Mouse (Mus musculus) liver, embryonic 15.5 days (tissue): ENCODE results near the gene Prdm13. TPM values are rescaled to one million over a fixed set of nuclear protein-coding genes. Genes with fewer than 3 reads are reported as not detected.

ENCODE experiments used
- ATAC-seq: fragments of 200-750 bp; cut with Nextera tagmentation; 2 replicates; pipeline ENCODE4 v1.8.0; 2017; ENCODE audit warnings: moderate number of reproducible peaks, mild to moderate bottlenecking, moderate library complexity; ENCODE audit not compliant: insufficient read depth
- H3K27ac ChIP-seq: fragments of 300-500 bp; sonication (generic); replicated peaks from 2 replicates; pipeline ENCODE4 v1.5.1; 2015; ENCODE audit warnings: mild to moderate bottlenecking, inconsistent platforms
- H3K27me3 ChIP-seq: fragments of 300-500 bp; sonication (generic); 2 replicates; pipeline ENCODE4 v1.6.1; 2015; ENCODE audit warnings: mild to moderate bottlenecking, inconsistent platforms
- H3K36me3 ChIP-seq: fragments of 300-500 bp; sonication (generic); replicated peaks from 2 replicates; pipeline ENCODE4 v1.6.1; 2015; ENCODE audit warnings: moderate library complexity, mild to moderate bottlenecking, inconsistent platforms
- H3K4me1 ChIP-seq: fragments of 300-500 bp; sonication (generic); replicated peaks from 2 replicates; pipeline ENCODE4 v1.6.1; 2015; ENCODE audit warnings: inconsistent platforms
- H3K4me2 ChIP-seq: fragments of 300-500 bp; sonication (generic); 2 replicates; pipeline ENCODE4 v1.6.1; 2015; ENCODE audit warnings: moderate library complexity, mild to moderate bottlenecking, inconsistent platforms
- H3K4me3 ChIP-seq: fragments of 300-500 bp; sonication (generic); replicated peaks from 2 replicates; pipeline ENCODE4 v1.5.1; 2015; ENCODE audit warnings: mild to moderate bottlenecking, inconsistent platforms
- H3K9ac ChIP-seq: fragments of 300-500 bp; sonication (generic); 2 replicates; pipeline ENCODE4 v1.6.1; 2015; ENCODE audit warnings: moderate library complexity, mild to moderate bottlenecking, inconsistent platforms
- H3K9me3 ChIP-seq: fragments of 300-500 bp; sonication (generic); replicated peaks from 2 replicates; pipeline ENCODE4 v1.6.1; 2016; ENCODE audit warnings: inconsistent platforms
- WGBS: fragments of 180-500 bp; shearing (Covaris S2); methylation state at CpG from one replicate; pipeline ENCODE4 v1.1.7; 2015; ENCODE audit warnings: mixed read lengths; ENCODE audit not compliant: insufficient replicate concordance; 5-methylcytosine and 5-hydroxymethylcytosine counted together
- polyA plus RNA-seq: library from polyadenylated mRNA; unstranded; fragments of >200 nt; fragmentation: Nextera tagmentation; extraction: Ambion mirVana; gene quantifications from 2 replicates; pipeline ENCODE4 v1.2.1, GENCODE M21; 2015

Prdm13 gene
- not detected in 2 replicates for polyA plus RNA-seq

- H3K4me2 ChIP-seq, result no peak within 1 kb of the TSS
- no peak within 1 kb of the TSS for H3K4me3 ChIP-seq
- peaks cover 100% of the 10 kb centered on the region for H3K27me3 ChIP-seq
- ATAC-seq, result no peak
- H3K9me3 ChIP-seq, result no peaks in the 10 kb centered on the region
- no peaks in the 10 kb centered on the region for H3K36me3 ChIP-seq
- 2% methylated on average over 38 of the region's 38 CpGs for WGBS
- H3K9ac ChIP-seq, result no peak within 1 kb of the TSS
- H3K4me1 ChIP-seq, result peaks cover 8% of the 10 kb centered on the region; the same call in 1 of the 2 replicates
- no peak within 1 kb of the TSS for H3K27ac ChIP-seq
These were observed at the start of gene Prdm13 for GRCm38 (mm10) chr4:21685595-21686091. Prdm13 (minus strand) TSS chr4:21685963.

GRCm38 (mm10) chr4:21727615-21728165 is 41.9 kb upstream of the Prdm13 start, which contains the start of gene Ccnc:
Ccnc (plus strand) TSS chr4:21727701.
- Histone ChIP-seq H3K9me3 (no peaks in the 10 kb centered on the region), H3K27me3 (no peaks in the 10 kb centered on the region), H3K9ac (peak within 1 kb of the TSS; percentile 84), H3K27ac (peak within 1 kb of the TSS; percentile 86), H3K4me2 (peak within 1 kb of the TSS; percentile 85), H3K4me1 (peaks cover 10% of the 10 kb centered on the region), H3K36me3 (peaks cover 5% of the 10 kb centered on the region; the same call in 1 of the 2 replicates), H3K4me3 (peak within 1 kb of the TSS; percentile 92)
- peak; percentile 99 for ATAC-seq
- WGBS, result under 1% methylated on average over 37 of the region's 37 CpGs

GRCm38 (mm10) chr4:21726912-21727614 is 41.3 kb upstream of the Prdm13 start:
- H3K27me3 ChIP-seq, result no peaks in the 10 kb centered on the region
- no peaks in the 10 kb centered on the region for H3K9me3 ChIP-seq
- peak overlapping the region; percentile 84 for H3K9ac ChIP-seq
- 0 out of 2 replicates have a peak, but pooled peaks cover 4% of the 10 kb centered on the region for H3K36me3 ChIP-seq
- under 1% methylated on average over 22 of the region's 22 CpGs for WGBS
- H3K4me1 ChIP-seq, result peaks cover 10% of the 10 kb centered on the region
- H3K4me2 ChIP-seq, result peak overlapping the region; percentile 85
- peak overlapping the region; percentile 92 for H3K4me3 ChIP-seq
- peak overlapping the region; percentile 86 for H3K27ac ChIP-seq
- peak; percentile 49 for ATAC-seq

DNA sequence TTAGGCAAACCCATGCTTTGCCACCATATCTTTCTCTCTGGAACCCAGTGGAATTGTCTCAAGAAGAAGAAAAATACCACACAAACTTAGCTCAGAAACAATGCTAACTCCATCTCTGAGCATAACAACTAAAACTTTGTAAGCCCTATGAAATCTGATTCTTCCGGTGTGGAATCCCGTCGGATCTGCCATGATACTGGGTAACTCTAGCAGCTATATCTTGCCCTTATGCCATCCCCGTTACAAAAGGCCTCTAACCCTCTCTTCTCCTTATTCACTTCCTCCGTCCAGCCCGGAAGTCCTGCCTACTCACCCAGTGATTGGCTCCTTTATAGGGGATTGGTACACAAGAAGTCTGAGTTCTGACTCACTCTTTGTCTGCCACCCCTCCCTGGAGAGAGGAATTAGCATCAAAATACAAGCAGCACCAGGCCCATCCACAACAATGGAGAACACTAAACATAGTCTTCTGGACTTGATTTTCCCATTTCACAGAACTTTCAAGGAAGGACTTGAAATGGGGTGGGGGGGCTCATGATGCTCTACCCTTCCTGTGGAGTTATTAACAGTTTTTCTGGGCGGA is 37.1 kb upstream of the Prdm13 start:
- WGBS, result 49% methylated on average over 7 of the region's 7 CpGs
- H3K4me1 ChIP-seq, result no peaks in the 10 kb centered on the region
- H3K27me3 ChIP-seq, result peaks cover 4% of the 10 kb centered on the region; the same call in 1 of the 2 replicates
- no peaks in the 10 kb centered on the region for H3K9me3 ChIP-seq
- no peak overlapping the region for H3K9ac ChIP-seq
- H3K27ac ChIP-seq, result no peak overlapping the region
- no peak overlapping the region for H3K4me3 ChIP-seq
- H3K36me3 ChIP-seq, result no peaks in the 10 kb centered on the region
- no peak for ATAC-seq
- no peak overlapping the region for H3K4me2 ChIP-seq

DNA sequence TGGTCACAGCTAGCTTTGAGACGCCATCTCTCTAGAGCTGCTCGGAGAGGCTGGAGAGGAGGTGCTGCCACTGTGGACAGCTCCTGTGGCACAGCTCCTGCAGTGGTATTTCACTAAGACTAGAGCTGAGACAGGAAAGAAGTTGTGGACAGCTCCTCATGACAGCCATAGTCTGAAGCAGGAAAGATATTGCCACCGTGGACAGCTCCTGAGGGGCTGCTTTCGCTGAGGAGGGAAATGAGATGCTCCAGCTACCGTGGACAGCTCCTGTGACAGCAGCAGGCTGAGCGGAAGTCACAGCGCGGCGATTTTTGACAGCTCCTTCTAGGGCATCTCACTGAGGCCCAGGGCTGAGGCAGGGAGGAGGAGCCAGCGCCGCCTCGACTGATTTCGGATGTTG is 26.4 kb upstream of the Prdm13 start:
- Histone ChIP-seq H3K4me1 (no peaks in the 10 kb centered on the region), H3K27me3 (peaks cover 4% of the 10 kb centered on the region; the same call in 1 of the 2 replicates), H3K9me3 (no peaks in the 10 kb centered on the region), H3K36me3 (no peaks in the 10 kb centered on the region), H3K9ac (no peak overlapping the region), H3K27ac (no peak overlapping the region), H3K4me3 (no peak overlapping the region), H3K4me2 (no peak overlapping the region)
- no peak for ATAC-seq
- WGBS, result 5% methylated on average over 13 of the region's 13 CpGs

DNA sequence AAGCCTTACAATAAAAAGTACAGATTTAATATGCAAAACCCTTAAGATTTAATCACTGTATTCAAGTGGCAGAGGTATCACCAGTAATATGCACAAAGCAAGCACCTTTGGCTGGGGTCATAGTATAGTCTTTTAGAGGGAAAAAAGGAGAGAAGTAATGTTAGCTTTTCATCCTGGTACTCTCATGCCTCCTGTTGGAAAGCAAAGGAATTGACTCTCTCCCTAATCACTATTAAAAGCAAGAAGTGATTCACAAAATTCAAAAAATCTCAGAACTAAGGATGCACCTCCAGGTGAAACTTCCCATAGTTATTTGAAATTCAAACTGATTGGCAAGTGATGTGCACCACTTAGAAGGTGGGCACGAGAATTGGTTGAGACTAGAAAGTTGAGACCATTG is 19.3 kb upstream of the Prdm13 start:
- H3K4me3 ChIP-seq, result no peak overlapping the region
- no peaks in the 10 kb centered on the region for H3K9me3 ChIP-seq
- H3K4me2 ChIP-seq, result no peak overlapping the region
- H3K27me3 ChIP-seq, result 0 out of 2 replicates have a peak, but pooled peaks cover 4% of the 10 kb centered on the region
- H3K27ac ChIP-seq, result no peak overlapping the region
- no peaks in the 10 kb centered on the region for H3K36me3 ChIP-seq
- WGBS, result 24% methylated on average over 1 of the region's 1 CpGs
- no peaks in the 10 kb centered on the region for H3K4me1 ChIP-seq
- ATAC-seq, result no peak
- H3K9ac ChIP-seq, result no peak overlapping the region

DNA sequence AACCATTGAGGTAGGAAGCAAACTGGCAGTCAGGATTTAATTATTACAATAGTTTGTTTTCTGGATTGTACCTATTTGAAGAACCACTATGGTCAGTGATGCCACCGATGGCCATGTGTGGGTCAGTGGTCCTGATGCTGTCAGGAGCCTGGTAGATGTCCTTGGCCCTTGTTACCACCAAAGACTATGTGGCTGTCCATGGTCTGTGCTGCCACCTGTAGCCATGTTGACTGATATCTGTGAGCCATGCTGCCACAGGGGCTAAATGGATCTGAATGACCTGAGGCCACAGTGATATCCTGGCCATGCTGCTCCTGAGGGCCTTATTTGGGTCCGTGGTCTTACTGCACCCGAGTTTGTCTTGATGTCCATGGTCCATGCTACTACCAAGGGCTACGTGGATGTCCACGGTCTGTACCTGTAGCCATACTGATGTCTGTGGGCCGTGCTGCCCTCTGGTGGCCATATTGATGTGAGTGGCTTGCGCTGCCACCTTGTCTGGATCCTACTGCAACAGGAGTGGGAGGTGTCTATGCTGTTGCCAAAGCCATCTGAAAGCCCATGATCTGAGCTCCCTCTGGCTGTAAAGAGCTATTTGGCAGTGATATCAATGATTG is 10.0 kb upstream of the Prdm13 start:
- no peak for ATAC-seq
- no peak overlapping the region for H3K9ac ChIP-seq
- H3K27me3 ChIP-seq, result peaks cover 42% of the 10 kb centered on the region
- WGBS, result 23% methylated on average over 7 of the region's 7 CpGs
- no peak overlapping the region for H3K27ac ChIP-seq
- H3K4me2 ChIP-seq, result no peak overlapping the region
- no peaks in the 10 kb centered on the region for H3K9me3 ChIP-seq
- no peaks in the 10 kb centered on the region for H3K36me3 ChIP-seq
- no peaks in the 10 kb centered on the region for H3K4me1 ChIP-seq
- no peak overlapping the region for H3K4me3 ChIP-seq

- WGBS, result 10% methylated on average over 7 of the region's 7 CpGs
These were observed 4.5 kb upstream of the Prdm13 start for GRCm38 (mm10) chr4:21690221-21690620.

GRCm38 (mm10) chr4:21689492-21689941 is 3.8 kb upstream of the Prdm13 start:
- Histone ChIP-seq H3K36me3 (no peaks in the 10 kb centered on the region), H3K4me3 (no peak overlapping the region), H3K9me3 (no peaks in the 10 kb centered on the region), H3K27ac (no peak overlapping the region), H3K27me3 (peaks cover 89% of the 10 kb centered on the region), H3K4me2 (no peak overlapping the region), H3K9ac (no peak overlapping the region), H3K4me1 (peaks cover 8% of the 10 kb centered on the region; the same call in 1 of the 2 replicates)
- 2% methylated on average over 18 of the region's 18 CpGs for WGBS
- no peak for ATAC-seq

More at GRCm38 (mm10) chr4:21690221-21690620, 4.5 kb upstream of the Prdm13 start:
- Histone ChIP-seq H3K4me3 (no peak overlapping the region), H3K36me3 (no peaks in the 10 kb centered on the region), H3K27ac (no peak overlapping the region), H3K4me2 (no peak overlapping the region), H3K9ac (no peak overlapping the region), H3K4me1 (peaks cover 8% of the 10 kb centered on the region; the same call in 1 of the 2 replicates), H3K27me3 (peaks cover 88% of the 10 kb centered on the region), H3K9me3 (no peaks in the 10 kb centered on the region)
- ATAC-seq, result no peak

DNA sequence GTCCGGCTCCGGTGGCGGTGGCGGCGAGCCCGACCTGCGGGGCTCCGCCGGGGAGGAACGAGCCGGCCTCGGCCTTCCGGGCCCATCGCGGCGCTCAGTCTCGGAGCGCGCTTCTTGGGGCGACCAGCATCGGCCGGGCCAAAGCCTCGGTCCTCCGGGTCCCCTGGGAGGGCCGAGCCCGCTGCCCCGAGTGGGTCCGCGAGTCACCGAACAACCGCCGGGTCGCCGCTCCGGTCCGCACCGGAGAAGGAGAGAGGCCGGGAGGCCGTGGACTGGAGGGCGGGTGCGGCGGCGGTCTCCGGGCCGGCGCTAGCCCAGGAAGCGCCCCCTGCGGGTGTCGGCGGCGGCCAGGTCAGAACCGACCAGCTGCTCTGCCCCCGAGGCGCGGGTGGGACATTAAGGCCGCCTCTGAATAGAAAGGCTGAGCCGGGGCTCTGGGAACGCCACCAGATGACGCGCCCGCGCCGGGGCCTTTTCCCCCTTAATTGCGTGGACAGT is 3.0 kb upstream of the Prdm13 start:
- under 1% methylated on average over 64 of the region's 64 CpGs for WGBS
- Histone ChIP-seq H3K9ac (no peak overlapping the region), H3K36me3 (no peaks in the 10 kb centered on the region)

More for the DNA sequence above, 3.0 kb upstream of the Prdm13 start:
- no peak overlapping the region for H3K27ac ChIP-seq
- no peak for ATAC-seq
- H3K9me3 ChIP-seq, result no peaks in the 10 kb centered on the region
- peaks cover 8% of the 10 kb centered on the region; the same call in 1 of the 2 replicates for H3K4me1 ChIP-seq
- H3K27me3 ChIP-seq, result peaks cover 95% of the 10 kb centered on the region
- peak overlapping the region; percentile 45 for H3K4me3 ChIP-seq
- peak overlapping the region; percentile 67 for H3K4me2 ChIP-seq
